Mouse (Mus musculus) ES-Bruce4 (cell line): ENCODE data around the gene Sgcb.

Source experiments
- CTCF ChIP-seq: IDR thresholded peaks from one replicate; pipeline ENCODE4 v1.8.1; 2011; ENCODE audit warnings: low read depth, low read length
- POLR2A ChIP-seq: IDR thresholded peaks from one replicate; pipeline ENCODE4 v1.8.1; 2011; ENCODE audit warnings: low read length; ENCODE audit not compliant: insufficient read depth

DNA sequence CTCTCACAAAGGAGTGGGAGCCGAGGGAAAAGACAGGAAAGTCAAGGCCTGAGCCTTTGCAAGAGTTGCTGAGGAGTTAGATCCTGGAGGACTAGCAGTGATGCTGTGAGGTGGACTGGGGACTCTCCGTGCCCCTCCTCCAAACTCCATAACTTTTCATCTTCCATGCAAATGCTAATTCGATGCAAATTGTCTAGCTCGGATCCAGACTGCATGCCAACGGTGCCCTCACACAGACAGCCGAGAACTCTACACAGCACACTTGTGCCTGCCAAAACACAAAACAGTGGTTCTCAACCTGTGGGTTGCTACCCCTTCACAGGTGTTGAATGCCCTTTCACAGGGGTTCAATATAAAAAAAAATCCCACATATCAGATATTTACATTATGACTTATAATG, 43.0 kb downstream of the Sgcb start:
- TF ChIP-seq POLR2A (no peak), CTCF (no peak)
